Mouse (Mus musculus): ENCODE results near the gene Hdac8. TPM values are rescaled to one million over a fixed set of nuclear protein-coding genes. Genes with fewer than 3 reads are reported as not detected.

The Hdac8 gene
- total RNA-seq (2014; rRNA removed) (14.7 and 17.9 TPM in 2 replicates), polyA plus RNA-seq (2015; fragmentation: Nextera tagmentation; extraction: Ambion mirVana) (13.0 and 14.8 TPM in 2 replicates)

- no peaks in the 10 kb centered on the region for H3K36me3 ChIP-seq (ENCODE audit: insufficient read depth, low read length)
- H3K27ac ChIP-seq = peak within 1 kb of the TSS; percentile 62
- H3K4me1 ChIP-seq (ENCODE audit: insufficient read depth, low read length) = no peaks in the 10 kb centered on the region
- TF ChIP-seq CTCF (IDR thresholded peaks at IDR 0.05; ENCODE audit: low read depth) = no peak
- H3K4me2 ChIP-seq (ENCODE audit: low read depth, low read length) = peak within 1 kb of the TSS; percentile 62
- peak within 1 kb of the TSS; percentile 47 for H3K4me3 ChIP-seq (ENCODE audit: low read length)
- WGBS = 21% methylated on average over 27 of the region's 27 CpGs
- H3K27me3 ChIP-seq (ENCODE audit: insufficient read depth, low read length) = no peaks in the 10 kb centered on the region
- H3K9ac ChIP-seq (replicated peaks; ENCODE audit: low read length) = peak within 1 kb of the TSS; percentile 30
- H3K9me3 ChIP-seq (ENCODE audit: low read length) = no peaks in the 10 kb centered on the region
- peak; percentile 74 for DNase-seq (ENCODE audit: low spot score)
- ATAC-seq = peak; percentile 94
Measured at GRCm38 (mm10) chrX:102504644-102505481, at the start of gene Hdac8. Hdac8 (minus strand) TSS chrX:102505359.

GRCm38 (mm10) chrX:102509205-102509604 is 4.0 kb upstream of the Hdac8 start:
- Histone ChIP-seq H3K9ac (replicated peaks; ENCODE audit: low read length) (no peak overlapping the region), H3K9me3 (ENCODE audit: low read length) (no peaks in the 10 kb centered on the region), H3K36me3 (ENCODE audit: insufficient read depth, low read length) (no peaks in the 10 kb centered on the region), H3K27me3 (ENCODE audit: insufficient read depth, low read length) (no peaks in the 10 kb centered on the region), H3K27ac (no peak overlapping the region), H3K4me3 (ENCODE audit: low read length) (no peak overlapping the region), H3K4me2 (ENCODE audit: low read depth, low read length) (no peak overlapping the region), H3K4me1 (ENCODE audit: insufficient read depth, low read length) (no peaks in the 10 kb centered on the region)
- 78% methylated on average over 4 of the region's 4 CpGs for WGBS
- ATAC-seq (no peak), DNase-seq (ENCODE audit: low spot score) (no peak)
- no peak for TF ChIP-seq CTCF (IDR thresholded peaks at IDR 0.05; ENCODE audit: low read depth)

GRCm38 (mm10) chrX:102504179-102504578 is 980 bp downstream of the Hdac8 start:
- no peak for DNase-seq (ENCODE audit: low spot score)
- WGBS = 35% methylated on average over 10 of the region's 10 CpGs
- H3K36me3 ChIP-seq (ENCODE audit: insufficient read depth, low read length) = no peaks in the 10 kb centered on the region
- H3K4me3 ChIP-seq (ENCODE audit: low read length) = peak overlapping the region; percentile 47
- peak overlapping the region; percentile 62; the same call in 1 of the 2 replicates for H3K27ac ChIP-seq
- 0 out of 2 replicates have a peak, but pooled peaks have one; percentile 16 for ATAC-seq
- no peaks in the 10 kb centered on the region for H3K27me3 ChIP-seq (ENCODE audit: insufficient read depth, low read length)
- TF ChIP-seq CTCF (IDR thresholded peaks at IDR 0.05; ENCODE audit: low read depth) = no peak
- no peaks in the 10 kb centered on the region for H3K4me1 ChIP-seq (ENCODE audit: insufficient read depth, low read length)
- H3K4me2 ChIP-seq (ENCODE audit: low read depth, low read length) = peak overlapping the region; percentile 62
- H3K9ac ChIP-seq (replicated peaks; ENCODE audit: low read length) = peak overlapping the region; percentile 30; the same call in 1 of the 2 replicates
- no peaks in the 10 kb centered on the region for H3K9me3 ChIP-seq (ENCODE audit: low read length)

- WGBS = 57% methylated on average over 6 of the region's 6 CpGs
- no peak overlapping the region for H3K9ac ChIP-seq (replicated peaks; ENCODE audit: low read length)
- no peaks in the 10 kb centered on the region for H3K9me3 ChIP-seq (ENCODE audit: low read length)
- H3K27me3 ChIP-seq (ENCODE audit: insufficient read depth, low read length) = no peaks in the 10 kb centered on the region
- no peak overlapping the region; the same call in 1 of the 2 replicates for H3K27ac ChIP-seq
- no peaks in the 10 kb centered on the region for H3K36me3 ChIP-seq (ENCODE audit: insufficient read depth, low read length)
- no peak overlapping the region for H3K4me2 ChIP-seq (ENCODE audit: low read depth, low read length)
- DNase-seq (ENCODE audit: low spot score) (peak; percentile 65), ATAC-seq (peak; percentile 89)
- TF ChIP-seq CTCF (IDR thresholded peaks at IDR 0.05; ENCODE audit: low read depth) = peak; percentile 62
- H3K4me3 ChIP-seq (ENCODE audit: low read length) = no peak overlapping the region
- no peaks in the 10 kb centered on the region for H3K4me1 ChIP-seq (ENCODE audit: insufficient read depth, low read length)
Measured at GRCm38 (mm10) chrX:102493992-102494730, 11.0 kb downstream of the Hdac8 start.

- TF ChIP-seq CTCF (IDR thresholded peaks at IDR 0.05; ENCODE audit: low read depth) = no peak
- ATAC-seq = no peak
- H3K9me3 ChIP-seq (ENCODE audit: low read length) = no peaks in the 10 kb centered on the region
- H3K27ac ChIP-seq = no peak overlapping the region
- H3K4me1 ChIP-seq (ENCODE audit: insufficient read depth, low read length) = no peaks in the 10 kb centered on the region
- no peak overlapping the region for H3K4me3 ChIP-seq (ENCODE audit: low read length)
- DNase-seq (ENCODE audit: low spot score) = no peak
- H3K36me3 ChIP-seq (ENCODE audit: insufficient read depth, low read length) = no peaks in the 10 kb centered on the region
- no peaks in the 10 kb centered on the region; the same call in 1 of the 2 replicates for H3K27me3 ChIP-seq (ENCODE audit: insufficient read depth, low read length)
- no peak overlapping the region for H3K4me2 ChIP-seq (ENCODE audit: low read depth, low read length)
- H3K9ac ChIP-seq (replicated peaks; ENCODE audit: low read length) = no peak overlapping the region
- 79% methylated on average over 7 of the region's 7 CpGs for WGBS
Measured at GRCm38 (mm10) chrX:102485575-102485974, 19.6 kb downstream of the Hdac8 start.

- no peak for ATAC-seq
Measured at GRCm38 (mm10) chrX:102479665-102480064, 25.5 kb downstream of the Hdac8 start.

More at GRCm38 (mm10) chrX:102479665-102480064, 25.5 kb downstream of the Hdac8 start:
- no peak for DNase-seq (ENCODE audit: low spot score)
- Histone ChIP-seq H3K4me2 (ENCODE audit: low read depth, low read length) (no peak overlapping the region), H3K27ac (no peak overlapping the region), H3K27me3 (ENCODE audit: insufficient read depth, low read length) (no peaks in the 10 kb centered on the region; the same call in 1 of the 2 replicates), H3K4me3 (ENCODE audit: low read length) (no peak overlapping the region), H3K9ac (replicated peaks; ENCODE audit: low read length) (no peak overlapping the region), H3K36me3 (ENCODE audit: insufficient read depth, low read length) (no peaks in the 10 kb centered on the region), H3K9me3 (ENCODE audit: low read length) (no peaks in the 10 kb centered on the region), H3K4me1 (ENCODE audit: insufficient read depth, low read length) (no peaks in the 10 kb centered on the region)
- TF ChIP-seq CTCF (IDR thresholded peaks at IDR 0.05; ENCODE audit: low read depth) = no peak
- WGBS = 81% methylated on average over 4 of the region's 4 CpGs

Measured in hindbrain, postnatal 0 days (tissue).